Mouse (Mus musculus): ENCODE measurements at regions not wholly inside any gene's neighbourhood (a gene's known extent, or its start where the extent isn't known, plus 50 kb on each side); places are given as distances from the start of the nearest gene placed in this dataset.

GRCm38 (mm10) chr17:3273108-3274091 is 53.0 kb upstream of the Tiam2 start:
- H3K9me3 ChIP-seq (replicated peaks; ENCODE audit: control insufficient read depth, low read length) = no peaks in the 10 kb centered on the region
- no peak overlapping the region for H3K27ac ChIP-seq (ENCODE audit: low read depth, low read length)
- WGBS = 48% methylated on average over 22 of the region's 22 CpGs
- no peak overlapping the region for H3K4me3 ChIP-seq (ENCODE audit: low read depth, low read length)
- peak; percentile 81 for ATAC-seq
- H3K9ac ChIP-seq (ENCODE audit: low read length) = no peak overlapping the region
- peak; percentile 94 for DNase-seq (ENCODE audit: low spot score)
- no peaks in the 10 kb centered on the region for H3K27me3 ChIP-seq (replicated peaks; ENCODE audit: control insufficient read depth, insufficient read depth, low read length)
- H3K4me1 ChIP-seq (ENCODE audit: control insufficient read depth, insufficient read depth, low read length) = peaks cover 15% of the 10 kb centered on the region
- no peak overlapping the region for H3K4me2 ChIP-seq (ENCODE audit: low read length)
- H3K36me3 ChIP-seq (ENCODE audit: control insufficient read depth, insufficient read depth, low read length) = no peaks in the 10 kb centered on the region

- no peaks in the 10 kb centered on the region for H3K36me3 ChIP-seq (ENCODE audit: control insufficient read depth, insufficient read depth, low read length)
- H3K4me1 ChIP-seq (ENCODE audit: control insufficient read depth, insufficient read depth, low read length) = peaks cover 15% of the 10 kb centered on the region
- peak overlapping the region; percentile 52; the same call in 1 of the 2 replicates for H3K27ac ChIP-seq (ENCODE audit: low read depth, low read length)
- H3K27me3 ChIP-seq (replicated peaks; ENCODE audit: control insufficient read depth, insufficient read depth, low read length) = no peaks in the 10 kb centered on the region
- no peak overlapping the region for H3K4me2 ChIP-seq (ENCODE audit: low read length)
- no peak overlapping the region for H3K4me3 ChIP-seq (ENCODE audit: low read depth, low read length)
- peak; percentile 52 for DNase-seq (ENCODE audit: low spot score)
- no peaks in the 10 kb centered on the region for H3K9me3 ChIP-seq (replicated peaks; ENCODE audit: control insufficient read depth, low read length)
- WGBS = 9% methylated on average over 14 of the region's 14 CpGs
- peak; percentile 51 for ATAC-seq
- H3K9ac ChIP-seq (ENCODE audit: low read length) = no peak overlapping the region
Measured at GRCm38 (mm10) chr17:3274449-3275285, 51.7 kb upstream of the Tiam2 start.

Data from forebrain, embryonic 14.5 days (tissue).